Mouse (Mus musculus) cerebellum, adult 11 months (tissue): Measurements from ENCODE around the gene Crispld2.

Experiments used
- DNase-seq: peaks from one replicate; pipeline ENCODE4 v3.0.0; 2022

Gene Crispld2

DNA sequence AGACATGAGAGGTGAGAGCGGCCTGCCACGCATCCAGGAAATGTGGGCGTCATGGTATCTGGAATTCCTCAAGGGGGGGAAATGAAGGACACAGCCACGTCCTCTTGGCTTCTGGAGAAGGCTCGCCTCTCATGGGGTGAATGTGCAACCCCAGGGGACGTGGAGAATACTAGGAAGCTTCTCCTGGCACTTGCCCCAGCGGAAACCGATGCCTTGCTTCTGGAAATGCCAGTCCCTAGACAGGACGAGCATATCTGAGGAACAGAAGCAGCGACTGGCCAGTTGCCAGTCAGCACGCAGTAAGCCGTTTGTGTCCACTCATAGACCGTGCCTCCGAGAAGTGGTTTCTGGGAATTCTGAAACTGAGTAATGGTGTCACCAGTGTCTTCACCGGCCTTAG, 45.0 kb downstream of the Crispld2 start:
- no peak for DNase-seq

DNA sequence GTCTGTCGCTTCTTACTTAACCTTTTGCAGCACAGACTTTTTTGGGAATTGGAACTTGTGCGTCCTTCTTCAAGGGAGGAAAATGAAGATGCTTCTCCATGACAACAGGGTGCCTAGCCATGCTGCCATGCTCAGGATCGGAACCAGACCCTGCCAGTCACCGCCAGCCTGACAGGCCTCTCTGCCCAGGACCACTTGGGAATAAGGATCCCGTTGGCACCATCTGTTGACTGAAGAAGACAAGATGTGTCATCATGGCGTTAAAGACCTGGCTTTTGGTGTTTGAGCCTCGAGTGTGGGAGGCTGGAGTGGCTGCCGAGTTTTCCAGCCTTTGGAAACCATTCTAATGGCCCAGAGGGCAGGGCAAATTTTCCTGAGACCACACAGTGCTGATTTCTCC, 45.4 kb downstream of the Crispld2 start:
- no peak for DNase-seq

DNA sequence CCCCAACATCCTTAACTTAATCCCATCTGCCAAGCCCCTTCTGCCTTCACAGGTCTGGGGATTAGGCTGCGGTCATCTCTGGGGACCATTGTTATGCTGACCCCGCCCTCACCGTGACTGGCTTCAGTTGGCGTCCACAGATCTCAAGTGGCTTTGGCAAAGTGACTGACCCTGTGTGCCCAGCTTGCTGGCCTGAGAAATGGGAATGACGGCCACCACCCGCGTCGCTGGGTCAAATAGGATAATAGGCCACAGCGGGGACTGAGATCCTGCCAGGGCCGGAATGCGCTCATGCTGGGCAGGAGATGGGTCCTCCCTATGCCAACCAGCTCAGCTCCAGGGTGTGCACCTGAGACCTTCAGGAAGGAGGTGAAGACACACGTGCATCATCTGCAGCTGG, 46.5 kb downstream of the Crispld2 start:
- no peak for DNase-seq

DNA sequence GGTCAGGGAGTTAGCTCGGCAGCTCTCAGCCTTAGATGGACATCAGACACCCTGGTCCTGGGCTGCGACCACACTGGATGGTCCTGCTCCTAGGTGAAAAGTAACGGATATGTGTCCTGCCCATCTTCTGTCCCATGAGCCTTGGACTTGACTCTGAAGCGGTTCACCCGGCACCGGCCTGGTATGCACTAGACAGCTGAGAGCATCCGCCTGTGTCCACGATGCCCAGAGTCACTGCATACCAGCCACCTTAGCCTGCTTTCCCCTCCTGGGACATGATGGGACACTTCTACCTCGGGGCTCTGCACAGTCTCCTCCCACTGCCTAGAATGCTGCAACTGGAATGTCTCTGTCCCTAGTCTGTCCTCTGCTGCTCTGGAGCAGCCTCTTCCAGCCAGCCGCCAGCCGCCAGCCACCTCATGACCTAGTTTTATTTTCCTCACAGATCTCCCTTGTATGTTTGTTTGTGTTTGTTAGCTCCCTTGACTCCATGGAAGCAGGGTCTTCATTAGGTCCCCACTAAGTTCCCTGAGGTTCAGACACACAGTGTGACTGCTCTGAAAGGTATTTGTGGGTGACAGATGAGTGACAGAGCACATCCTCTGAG, 47.2 kb downstream of the Crispld2 start:
- DNase-seq: no peak

DNA sequence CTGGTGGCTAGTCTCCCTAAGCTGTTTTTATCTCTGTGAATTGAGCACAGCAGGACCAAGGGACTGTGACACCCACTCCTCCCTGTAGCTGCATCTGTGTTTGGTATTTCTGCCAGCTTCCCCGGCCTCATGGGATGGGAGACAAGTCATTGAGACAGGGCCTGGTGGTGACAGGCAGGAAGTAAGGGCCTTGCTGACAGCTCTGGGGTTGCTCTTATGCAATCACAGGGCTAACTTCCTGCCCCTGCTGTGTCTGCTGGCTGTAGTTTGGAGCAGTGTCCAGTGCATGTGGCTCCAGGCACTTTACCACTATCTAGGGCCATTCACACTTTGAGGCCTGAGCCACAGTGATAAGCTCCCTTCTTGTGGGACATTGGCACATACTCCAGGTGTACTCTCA, 48.6 kb downstream of the Crispld2 start:
- DNase-seq: no peak

DNA sequence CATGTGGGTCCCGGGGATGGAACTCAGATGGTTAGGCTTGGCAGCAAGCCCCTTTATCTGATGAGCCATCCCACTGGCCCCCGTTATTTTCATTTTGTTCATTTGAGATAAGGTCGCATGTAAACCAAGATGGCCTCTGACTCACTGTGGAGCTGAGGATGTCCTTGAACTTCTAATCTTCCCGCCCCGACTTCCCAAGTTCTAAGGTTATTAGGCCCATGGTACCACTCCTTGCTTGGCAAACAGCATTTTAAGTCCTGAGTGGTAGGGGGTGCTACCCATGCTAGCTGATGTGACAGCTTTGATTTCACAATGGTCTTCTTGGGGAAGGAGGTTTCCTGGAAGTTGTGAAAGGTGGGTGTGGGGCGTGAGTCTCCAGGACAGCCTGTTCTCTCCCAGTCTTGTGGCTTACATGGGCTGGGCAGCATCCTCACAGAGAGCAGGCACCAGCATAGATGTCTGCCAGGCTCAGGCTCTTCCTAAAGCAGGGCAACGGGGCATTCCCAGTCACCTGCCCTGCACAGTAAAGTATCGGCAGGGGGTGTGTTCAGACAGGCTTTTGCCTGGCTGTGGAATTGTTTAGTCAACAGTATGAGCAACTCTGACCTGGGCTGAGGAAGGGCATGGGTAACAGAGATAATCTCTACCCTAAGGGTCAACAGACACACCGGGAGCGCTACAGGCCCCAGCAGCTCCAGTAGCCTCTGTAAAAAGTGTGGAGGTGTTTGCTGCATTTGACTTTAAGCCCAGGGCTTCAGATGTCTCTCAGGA, 50.5 kb downstream of the Crispld2 start:
- DNase-seq: no peak

DNA sequence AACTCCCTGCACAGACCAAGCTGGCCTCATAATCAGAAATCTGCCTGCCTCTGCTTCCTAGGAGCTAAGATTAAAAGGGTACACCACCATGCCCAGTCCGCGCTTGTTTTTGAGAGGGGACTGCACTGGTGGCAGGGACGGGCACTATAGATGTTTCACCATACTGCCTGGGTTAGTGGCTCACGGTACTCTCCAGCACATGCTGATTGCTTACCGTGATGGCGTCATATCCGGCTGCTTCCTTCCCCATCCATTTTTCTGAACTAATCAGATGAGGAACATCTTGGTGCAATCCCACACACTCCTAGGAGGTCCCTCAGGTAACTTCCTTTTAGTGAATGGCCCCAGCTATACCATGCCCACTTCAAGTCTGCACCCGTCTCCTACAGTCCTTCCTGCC, 52.7 kb downstream of the Crispld2 start:
- DNase-seq: no peak

DNA sequence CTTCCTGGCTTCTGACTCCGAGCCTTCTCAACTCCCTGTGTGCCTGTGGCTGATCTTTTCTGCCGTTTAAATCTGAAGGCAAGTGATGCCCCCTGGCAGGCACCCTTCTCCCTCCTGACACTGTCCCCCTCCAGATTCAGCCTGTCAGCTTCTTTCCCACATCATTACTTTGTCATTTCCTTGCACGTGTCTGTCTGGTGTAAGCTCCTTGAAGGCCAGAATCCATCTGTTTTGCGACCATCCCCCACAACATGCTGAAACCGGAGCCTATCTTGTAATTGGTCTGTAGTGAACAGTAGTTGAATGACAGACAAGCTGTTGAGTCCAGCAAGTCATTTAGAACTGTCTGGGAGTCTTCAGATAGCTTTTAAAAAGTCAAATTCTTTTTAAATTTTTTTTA, 53.2 kb downstream of the Crispld2 start:
- DNase-seq: no peak

DNA sequence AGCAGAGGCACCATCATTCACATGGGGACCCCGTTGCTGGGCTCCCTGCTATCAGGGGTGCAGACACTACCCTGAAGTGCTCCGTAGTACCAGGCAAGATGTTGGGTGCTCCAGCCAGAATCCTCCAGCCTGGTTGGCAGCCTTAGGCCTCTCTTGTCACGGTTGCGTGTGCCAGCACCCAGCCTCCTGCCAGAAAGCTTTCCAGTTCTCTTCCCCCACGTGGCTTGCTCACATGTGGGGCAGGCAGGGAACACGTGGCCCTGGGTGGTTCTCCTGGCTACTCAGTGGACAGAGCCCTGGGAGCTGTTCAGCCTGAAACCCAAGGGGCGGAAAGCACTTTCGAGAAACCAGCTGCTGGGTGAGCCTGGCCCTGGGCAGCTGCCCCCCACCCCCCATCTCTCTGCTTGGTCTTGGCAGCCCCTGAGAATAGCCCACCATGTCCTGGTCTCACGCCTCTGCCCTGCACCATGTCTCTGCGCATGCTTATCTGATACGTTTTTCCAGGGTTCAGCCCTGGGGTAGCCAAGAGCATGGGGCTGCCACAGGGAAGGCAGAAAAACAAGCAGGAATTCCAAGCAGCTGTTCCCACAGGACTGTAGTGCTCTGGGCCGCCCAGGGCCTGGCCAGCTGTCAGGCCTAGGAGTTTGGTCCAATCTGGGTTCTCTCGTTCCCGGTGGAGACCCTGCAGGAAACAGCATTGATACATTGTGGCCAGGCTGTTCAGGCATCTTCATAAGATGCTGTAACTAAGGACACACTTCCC, 54.2 kb downstream of the Crispld2 start:
- peak; percentile 85 for DNase-seq

DNA sequence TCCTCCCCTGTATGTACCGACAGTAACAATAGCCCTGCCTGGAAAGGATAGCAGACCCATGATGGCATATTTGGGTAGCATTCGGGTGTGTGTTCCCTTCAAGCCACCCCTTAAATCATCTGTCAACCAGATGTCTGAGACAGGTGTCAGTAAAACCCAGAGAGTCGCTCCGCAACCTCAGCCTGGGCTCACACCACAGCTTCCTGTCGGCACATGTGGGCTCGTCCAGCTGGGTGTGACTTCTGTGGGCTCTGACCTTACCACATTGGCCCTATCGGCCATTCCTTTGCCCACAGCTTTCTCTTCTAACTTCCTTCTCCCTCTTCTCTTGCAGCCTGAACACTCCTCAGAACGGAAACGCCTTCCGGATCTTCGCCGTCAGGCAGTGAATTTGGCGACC, 57.7 kb downstream of the Crispld2 start:
- no peak for DNase-seq

DNA sequence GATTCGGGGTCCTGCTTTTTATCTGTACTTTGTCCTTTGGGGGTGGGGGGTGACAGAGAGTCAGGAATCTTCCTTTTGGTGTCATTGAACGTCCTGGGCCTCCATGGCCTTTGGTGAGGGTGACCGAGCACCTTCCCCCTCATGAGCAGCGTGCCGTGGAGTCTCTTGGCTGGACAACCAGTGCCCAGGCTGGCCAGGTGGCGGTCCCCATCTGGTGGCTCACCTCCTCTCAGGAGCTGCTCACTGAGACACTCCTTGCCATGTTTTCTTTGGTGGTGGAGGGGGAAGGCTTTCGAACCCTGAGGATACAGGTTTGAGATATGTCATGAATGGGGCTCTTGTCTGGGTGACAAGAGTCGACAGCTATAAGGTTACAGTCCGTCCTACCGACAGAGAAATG, 58.1 kb downstream of the Crispld2 start:
- no peak for DNase-seq

DNA sequence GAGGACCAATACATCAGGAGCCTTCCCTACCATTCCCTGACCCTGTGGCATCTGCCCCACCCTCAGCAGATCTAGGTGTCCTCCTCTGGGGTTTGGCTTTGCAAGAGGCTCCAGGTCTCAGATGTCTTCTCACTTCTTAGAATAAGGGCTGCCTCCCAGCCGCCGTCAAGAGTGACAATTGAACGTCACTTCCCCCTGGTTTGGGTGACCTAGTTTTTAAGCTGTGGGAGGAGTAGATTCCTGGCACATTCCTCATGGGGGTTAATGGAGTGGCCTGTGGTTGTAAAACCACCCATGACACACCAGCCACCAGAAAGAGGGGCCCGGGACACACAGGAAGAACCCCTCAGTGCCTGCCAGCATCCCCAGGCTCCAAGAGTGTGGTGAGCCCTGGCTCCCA, 58.8 kb downstream of the Crispld2 start:
- no peak for DNase-seq

DNA sequence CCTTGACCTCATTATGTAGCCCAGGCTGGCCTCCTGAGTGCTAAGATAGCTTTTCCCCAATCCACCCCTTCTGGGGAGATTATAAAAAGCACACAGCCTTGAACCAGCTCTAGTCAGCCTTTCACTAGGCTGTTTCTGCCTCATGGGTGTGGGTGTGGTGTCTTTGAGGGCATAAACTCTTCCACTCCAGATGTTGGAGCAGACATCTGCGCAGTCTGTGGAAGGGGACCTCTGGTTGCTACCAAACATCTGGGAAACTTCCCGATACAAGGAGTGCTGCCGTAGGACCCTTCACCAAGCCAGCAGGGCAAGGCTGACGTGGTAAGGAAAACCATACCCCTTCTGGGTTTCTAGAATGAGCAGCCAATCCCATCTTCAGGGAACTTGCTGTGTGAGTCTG, 59.7 kb downstream of the Crispld2 start:
- DNase-seq: no peak

DNA sequence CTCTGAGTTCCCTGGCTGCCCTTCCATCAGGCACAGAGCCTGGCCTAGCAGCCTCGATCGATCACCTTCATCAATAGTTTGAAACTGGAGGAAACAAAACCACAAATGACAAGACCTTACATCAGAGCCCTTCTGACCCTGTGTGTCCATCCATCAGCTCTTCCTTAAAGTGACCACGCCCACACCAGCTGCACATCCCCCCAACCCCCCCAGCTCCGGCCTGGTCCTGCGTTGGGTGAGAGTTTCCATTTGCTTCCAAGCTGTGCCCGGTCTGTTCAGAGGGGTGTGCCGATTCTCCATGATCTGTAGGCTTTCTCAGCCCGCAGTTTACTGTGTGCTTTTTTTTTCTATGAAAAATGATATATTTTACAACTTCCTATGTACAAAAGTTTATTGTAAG, 60.1 kb downstream of the Crispld2 start:
- DNase-seq: no peak

DNA sequence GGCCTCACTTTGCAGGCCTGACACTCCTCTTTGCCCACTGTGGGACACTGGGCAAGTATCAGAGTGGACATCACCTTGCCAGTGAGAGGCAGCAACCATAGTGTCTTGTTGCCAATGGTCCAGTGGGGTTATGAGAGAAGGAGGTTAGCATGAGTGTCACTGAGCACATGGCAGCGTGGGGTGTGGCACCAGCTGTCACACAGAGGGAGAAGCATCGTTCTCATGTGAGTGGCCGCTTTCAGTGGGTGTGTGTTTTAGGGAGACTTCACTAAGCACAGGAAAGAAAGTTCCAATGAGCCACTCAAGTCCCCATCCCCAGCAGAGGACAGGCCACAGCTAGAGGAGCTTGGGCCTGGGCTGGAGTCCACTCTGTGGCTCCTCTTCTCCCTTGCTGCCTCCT, 62.6 kb downstream of the Crispld2 start:
- no peak for DNase-seq

DNA sequence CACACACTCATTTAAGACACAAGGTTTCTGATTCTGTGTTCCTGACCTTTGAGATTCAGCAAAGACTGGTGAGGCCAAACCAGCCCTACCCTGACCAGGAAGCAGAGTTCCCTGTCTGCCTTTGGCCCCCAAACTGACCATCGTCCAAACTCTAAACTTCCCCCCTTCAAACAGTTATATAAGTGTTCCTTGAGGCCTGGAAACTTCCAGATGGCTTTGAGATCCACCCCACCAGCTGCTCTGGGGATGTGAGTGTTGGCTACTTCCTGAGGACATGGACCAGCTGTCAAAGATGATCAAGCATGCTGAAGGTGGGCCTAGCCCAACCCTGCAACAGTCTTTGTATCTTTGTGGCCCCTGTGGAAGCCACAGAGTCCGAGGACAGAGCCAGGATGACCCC, 64.8 kb downstream of the Crispld2 start:
- no peak for DNase-seq

DNA sequence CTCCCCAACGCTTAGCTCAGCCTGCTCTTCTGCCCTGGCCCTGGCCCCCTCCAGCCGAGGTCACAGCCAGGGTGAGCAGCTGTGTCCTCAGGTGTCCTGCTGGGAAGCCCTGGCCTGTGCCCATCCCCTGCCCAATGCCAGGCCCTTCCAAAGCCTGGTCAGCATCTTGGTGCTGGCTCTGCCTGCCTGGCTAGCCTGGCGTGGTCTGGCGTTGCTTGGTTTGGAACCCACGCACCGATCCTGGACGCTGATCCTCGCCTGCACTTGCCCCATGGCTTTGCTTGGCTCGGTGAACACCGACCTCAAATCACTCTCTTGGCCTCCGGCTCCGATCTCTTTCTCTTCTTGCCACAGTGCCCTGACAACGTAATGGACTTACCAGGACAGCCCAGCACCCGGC, 70.5 kb downstream of the Crispld2 start:
- no peak for DNase-seq

DNA sequence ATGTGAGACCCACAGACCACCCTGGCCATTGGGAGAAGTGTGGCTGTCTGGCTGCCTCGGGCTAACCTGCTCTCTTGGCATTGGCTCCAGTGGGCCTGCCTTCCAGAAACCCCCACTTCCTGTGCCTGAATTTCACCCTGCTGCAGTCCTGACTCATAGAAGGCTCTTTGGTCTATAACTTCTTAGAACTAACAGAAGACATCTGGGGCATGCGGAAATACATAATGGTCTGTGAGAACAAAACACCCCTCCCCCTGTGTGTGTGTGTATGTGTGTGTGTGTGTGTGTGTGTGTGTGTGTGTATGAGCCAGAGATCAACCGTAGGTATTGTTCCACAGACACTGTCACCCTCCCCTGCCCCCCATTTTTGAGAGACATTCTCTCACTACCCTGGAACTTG, 71.1 kb downstream of the Crispld2 start:
- no peak for DNase-seq

DNA sequence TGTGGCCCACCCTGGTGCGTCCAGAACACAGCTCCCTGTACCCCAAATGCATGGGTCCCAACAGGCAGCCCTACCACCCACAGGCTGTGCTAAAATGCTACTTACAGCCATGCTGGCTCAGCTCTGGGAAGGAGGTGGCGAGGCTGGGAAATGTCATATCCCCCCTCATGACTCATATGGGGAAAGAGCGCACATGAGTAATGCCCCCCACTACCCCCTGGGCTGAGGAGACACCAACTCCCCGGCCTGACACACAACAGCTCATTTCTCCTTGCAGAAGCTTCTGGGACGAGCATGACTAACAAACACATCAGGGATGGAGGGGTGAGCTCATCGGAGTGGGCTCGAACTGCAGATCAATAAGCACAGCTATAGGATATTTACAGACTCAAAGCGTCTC, 73.4 kb downstream of the Crispld2 start:
- no peak for DNase-seq

DNA sequence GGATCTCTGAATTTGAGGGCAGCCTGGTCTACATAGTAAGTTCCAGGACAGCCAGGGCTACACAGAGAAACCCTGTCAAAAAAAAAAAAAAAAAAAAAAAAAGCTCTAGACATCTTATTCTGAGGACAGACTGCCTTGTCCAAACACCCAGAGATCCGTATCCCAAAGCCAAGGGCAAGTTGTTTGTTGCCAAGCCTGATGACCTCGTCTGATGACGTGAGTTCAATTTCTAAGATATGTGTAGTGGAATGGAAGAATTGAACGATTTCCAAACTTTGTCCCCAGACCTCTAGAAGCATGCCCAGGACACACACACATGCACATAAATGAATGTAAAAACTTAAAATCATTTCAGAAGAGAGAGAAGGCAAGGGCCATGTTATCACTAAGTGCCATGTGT, 74.0 kb downstream of the Crispld2 start:
- no peak for DNase-seq

DNA sequence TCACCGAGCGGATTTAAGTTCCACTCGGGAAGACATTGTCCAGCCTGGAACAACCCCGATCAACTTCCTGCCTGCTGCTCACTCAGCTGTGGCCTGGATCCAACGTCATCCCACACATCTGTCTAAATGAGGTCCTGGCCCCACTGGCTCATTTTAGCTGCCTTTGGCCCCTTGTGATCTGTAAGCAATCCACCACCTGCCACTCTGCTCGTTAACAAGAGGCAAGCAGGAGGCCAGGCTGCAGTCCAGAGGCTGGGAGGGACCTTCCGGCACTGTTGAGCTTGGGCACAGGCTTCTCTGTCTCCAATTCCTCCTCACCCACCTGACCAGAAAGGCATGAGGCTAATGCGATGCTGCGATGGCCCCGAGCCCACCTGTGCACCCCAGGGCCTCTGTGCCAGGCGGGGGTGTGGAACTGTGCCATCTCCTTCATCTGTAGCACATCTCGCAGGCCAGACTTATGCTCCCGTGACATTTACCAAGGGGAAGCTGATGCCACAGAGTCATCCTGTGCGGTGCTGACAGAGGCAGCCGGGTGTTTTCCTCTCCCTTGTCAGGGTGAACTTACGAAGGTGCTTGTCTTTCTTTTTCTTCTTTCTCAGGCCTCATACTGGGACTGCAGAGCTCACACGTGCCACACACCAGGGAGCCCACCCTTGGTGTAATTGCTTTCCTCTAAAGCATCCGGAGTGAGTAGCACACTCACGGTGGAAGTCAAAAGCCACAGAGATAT, 75.9 kb downstream of the Crispld2 start:
- peak; percentile 68 for DNase-seq

DNA sequence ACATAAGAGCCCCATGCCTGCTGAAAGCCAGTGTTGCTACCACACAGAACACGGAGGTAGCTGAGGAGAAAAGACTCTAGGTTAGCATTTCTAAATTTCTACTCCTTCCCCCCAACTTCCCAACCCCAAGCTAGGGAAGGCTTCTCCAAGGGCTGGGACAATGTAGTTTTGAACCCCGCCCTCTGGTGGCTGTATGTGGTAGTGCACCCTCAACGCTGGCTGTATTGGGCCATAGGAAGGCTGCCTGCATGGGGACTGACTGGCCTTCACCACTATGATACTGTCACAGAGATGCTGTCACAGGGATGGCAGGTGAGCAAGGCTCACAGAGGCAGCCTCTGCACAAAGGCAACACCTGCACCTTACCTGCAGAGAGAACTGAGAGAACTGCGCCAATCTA, 79.4 kb downstream of the Crispld2 start:
- DNase-seq: peak; percentile 84

DNA sequence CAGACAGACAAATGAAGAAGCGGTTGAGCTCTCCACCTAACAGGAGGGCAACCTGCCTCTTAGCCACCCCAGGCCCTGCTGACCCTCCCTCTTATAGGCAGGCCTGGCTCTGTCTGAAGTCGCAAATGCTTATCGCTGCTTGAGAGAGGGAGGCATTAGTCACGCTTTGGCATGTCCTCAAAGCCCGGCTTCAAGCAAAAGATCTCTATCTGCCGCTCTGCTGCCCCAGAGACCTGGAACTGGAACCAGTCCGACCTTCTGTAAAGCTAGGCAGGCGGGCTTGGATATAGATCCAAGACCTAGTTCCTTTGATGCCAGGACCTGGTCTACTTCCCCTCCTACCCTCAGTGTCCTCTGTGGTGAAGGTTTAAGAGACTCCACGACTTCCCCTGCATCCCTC, 80.0 kb downstream of the Crispld2 start:
- DNase-seq: peak; percentile 67

DNA sequence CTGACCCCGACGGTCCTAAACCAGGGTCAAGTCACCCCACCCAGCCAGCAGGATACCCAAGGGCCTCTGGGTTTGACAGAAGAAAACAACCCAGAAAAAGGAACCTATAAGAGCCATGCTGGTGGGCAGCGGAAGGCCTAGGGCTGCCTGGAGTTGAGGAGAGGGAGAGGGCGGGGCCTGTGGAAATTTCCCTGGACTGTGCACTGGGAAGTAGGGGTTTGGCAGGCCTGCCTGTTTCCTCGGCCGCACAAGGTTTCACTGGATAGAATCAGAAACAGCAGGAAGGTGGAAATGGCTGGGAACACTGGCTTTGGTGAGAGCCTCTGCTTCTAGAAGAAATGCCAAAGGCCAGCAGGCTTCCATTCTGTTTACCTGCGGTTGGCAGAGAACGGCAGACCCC, 80.6 kb downstream of the Crispld2 start:
- no peak for DNase-seq
